Mouse (Mus musculus): ENCODE data around the gene Mcoln3. TPM values are rescaled to one million over a fixed set of nuclear protein-coding genes. Genes with fewer than 3 reads are reported as not detected.

Gene Mcoln3
- polyA plus RNA-seq (2015; fragmentation: Nextera tagmentation; extraction: Ambion mirVana), result 0.69 and 0.75 TPM in 2 replicates

- WGBS, result 11% methylated on average over 35 of the region's 35 CpGs
Measured at GRCm38 (mm10) chr3:146117258-146117996, at the start of gene Mcoln3. TSS of gene Mcoln3 (plus strand) at chr3:146117450.

GRCm38 (mm10) chr3:146069276-146069675, 48.0 kb upstream of the Mcoln3 start:
- Histone ChIP-seq H3K27me3 (ENCODE audit: control insufficient read depth, insufficient read depth, low read depth, low read length) (no peaks in the 10 kb centered on the region), H3K9me3 (ENCODE audit: control insufficient read depth, low read length) (no peaks in the 10 kb centered on the region), H3K4me2 (ENCODE audit: low read depth, low read length) (no peak overlapping the region), H3K4me1 (replicated peaks; ENCODE audit: control insufficient read depth, insufficient read depth, low read length) (no peaks in the 10 kb centered on the region), H3K27ac (ENCODE audit: low read length) (no peak overlapping the region), H3K4me3 (ENCODE audit: low read length) (no peak overlapping the region), H3K9ac (ENCODE audit: low read length) (no peak overlapping the region), H3K36me3 (ENCODE audit: control insufficient read depth, insufficient read depth, low read length) (no peaks in the 10 kb centered on the region)
- no peak for ATAC-seq (ENCODE audit: low read depth)
- 70% methylated on average over 4 of the region's 4 CpGs for WGBS

More at GRCm38 (mm10) chr3:146117258-146117996, at the start of gene Mcoln3:
- peaks cover 3% of the 10 kb centered on the region; the same call in 1 of the 2 replicates for H3K4me1 ChIP-seq (replicated peaks; ENCODE audit: control insufficient read depth, insufficient read depth, low read length)
- peak within 1 kb of the TSS; percentile 62 for H3K4me2 ChIP-seq (ENCODE audit: low read depth, low read length)
- peak within 1 kb of the TSS; percentile 39; the same call in 1 of the 2 replicates for H3K9ac ChIP-seq (ENCODE audit: low read length)
- peak within 1 kb of the TSS; percentile 43 for H3K4me3 ChIP-seq (ENCODE audit: low read length)
- H3K36me3 ChIP-seq (ENCODE audit: control insufficient read depth, insufficient read depth, low read length), result no peaks in the 10 kb centered on the region
- peak; percentile 54 for ATAC-seq (ENCODE audit: low read depth)
- no peaks in the 10 kb centered on the region for H3K9me3 ChIP-seq (ENCODE audit: control insufficient read depth, low read length)
- H3K27ac ChIP-seq (ENCODE audit: low read length), result no peak within 1 kb of the TSS
- peaks cover 18% of the 10 kb centered on the region for H3K27me3 ChIP-seq (ENCODE audit: control insufficient read depth, insufficient read depth, low read depth, low read length)

- peak; percentile 43; the same call in 1 of the 2 replicates for ATAC-seq (ENCODE audit: low read depth)
- no peak overlapping the region for H3K27ac ChIP-seq (ENCODE audit: low read length)
- no peak overlapping the region for H3K4me3 ChIP-seq (ENCODE audit: low read length)
- no peaks in the 10 kb centered on the region for H3K9me3 ChIP-seq (ENCODE audit: control insufficient read depth, low read length)
- H3K4me1 ChIP-seq (replicated peaks; ENCODE audit: control insufficient read depth, insufficient read depth, low read length), result no peaks in the 10 kb centered on the region
- no peak overlapping the region for H3K9ac ChIP-seq (ENCODE audit: low read length)
- no peaks in the 10 kb centered on the region for H3K27me3 ChIP-seq (ENCODE audit: control insufficient read depth, insufficient read depth, low read depth, low read length)
- 68% methylated on average over 7 of the region's 7 CpGs for WGBS
- no peak overlapping the region for H3K4me2 ChIP-seq (ENCODE audit: low read depth, low read length)
- H3K36me3 ChIP-seq (ENCODE audit: control insufficient read depth, insufficient read depth, low read length), result no peaks in the 10 kb centered on the region
Measured at GRCm38 (mm10) chr3:146072780-146073179, 44.5 kb upstream of the Mcoln3 start.

- no peak for ATAC-seq (ENCODE audit: low read depth)
- no peaks in the 10 kb centered on the region for H3K36me3 ChIP-seq (ENCODE audit: control insufficient read depth, insufficient read depth, low read length)
- no peaks in the 10 kb centered on the region for H3K4me1 ChIP-seq (replicated peaks; ENCODE audit: control insufficient read depth, insufficient read depth, low read length)
- no peaks in the 10 kb centered on the region; the same call in 1 of the 2 replicates for H3K9me3 ChIP-seq (ENCODE audit: control insufficient read depth, low read length)
- H3K27me3 ChIP-seq (ENCODE audit: control insufficient read depth, insufficient read depth, low read depth, low read length), result no peaks in the 10 kb centered on the region
- no peak overlapping the region for H3K4me3 ChIP-seq (ENCODE audit: low read length)
- H3K27ac ChIP-seq (ENCODE audit: low read length), result no peak overlapping the region
- H3K4me2 ChIP-seq (ENCODE audit: low read depth, low read length), result no peak overlapping the region
- 88% methylated on average over 12 of the region's 12 CpGs for WGBS
- H3K9ac ChIP-seq (ENCODE audit: low read length), result no peak overlapping the region
Measured at GRCm38 (mm10) chr3:146080241-146080640, 37.0 kb upstream of the Mcoln3 start.

- ATAC-seq (ENCODE audit: low read depth), result no peak
- no peak overlapping the region for H3K27ac ChIP-seq (ENCODE audit: low read length)
- no peaks in the 10 kb centered on the region for H3K27me3 ChIP-seq (ENCODE audit: control insufficient read depth, insufficient read depth, low read depth, low read length)
- no peak overlapping the region for H3K4me2 ChIP-seq (ENCODE audit: low read depth, low read length)
- 81% methylated on average over 13 of the region's 13 CpGs for WGBS
- H3K4me3 ChIP-seq (ENCODE audit: low read length), result no peak overlapping the region
- H3K9me3 ChIP-seq (ENCODE audit: control insufficient read depth, low read length), result no peaks in the 10 kb centered on the region
- H3K9ac ChIP-seq (ENCODE audit: low read length), result no peak overlapping the region
- H3K4me1 ChIP-seq (replicated peaks; ENCODE audit: control insufficient read depth, insufficient read depth, low read length), result no peaks in the 10 kb centered on the region
- H3K36me3 ChIP-seq (ENCODE audit: control insufficient read depth, insufficient read depth, low read length), result no peaks in the 10 kb centered on the region
Measured at GRCm38 (mm10) chr3:146090988-146091657, 26.1 kb upstream of the Mcoln3 start.

- Histone ChIP-seq H3K4me2 (ENCODE audit: low read depth, low read length) (no peak overlapping the region), H3K9ac (ENCODE audit: low read length) (no peak overlapping the region), H3K27ac (ENCODE audit: low read length) (no peak overlapping the region), H3K4me3 (ENCODE audit: low read length) (no peak overlapping the region), H3K4me1 (replicated peaks; ENCODE audit: control insufficient read depth, insufficient read depth, low read length) (no peaks in the 10 kb centered on the region), H3K27me3 (ENCODE audit: control insufficient read depth, insufficient read depth, low read depth, low read length) (no peaks in the 10 kb centered on the region), H3K36me3 (ENCODE audit: control insufficient read depth, insufficient read depth, low read length) (no peaks in the 10 kb centered on the region), H3K9me3 (ENCODE audit: control insufficient read depth, low read length) (no peaks in the 10 kb centered on the region)
- 86% methylated on average over 10 of the region's 10 CpGs for WGBS
- no peak for ATAC-seq (ENCODE audit: low read depth)
Measured at GRCm38 (mm10) chr3:146095066-146095465, 22.2 kb upstream of the Mcoln3 start.

- Histone ChIP-seq H3K36me3 (ENCODE audit: control insufficient read depth, insufficient read depth, low read length) (no peaks in the 10 kb centered on the region), H3K4me1 (replicated peaks; ENCODE audit: control insufficient read depth, insufficient read depth, low read length) (no peaks in the 10 kb centered on the region), H3K9me3 (ENCODE audit: control insufficient read depth, low read length) (no peaks in the 10 kb centered on the region), H3K27ac (ENCODE audit: low read length) (no peak overlapping the region), H3K4me3 (ENCODE audit: low read length) (no peak overlapping the region), H3K4me2 (ENCODE audit: low read depth, low read length) (no peak overlapping the region), H3K27me3 (ENCODE audit: control insufficient read depth, insufficient read depth, low read depth, low read length) (no peaks in the 10 kb centered on the region), H3K9ac (ENCODE audit: low read length) (no peak overlapping the region)
- 64% methylated on average over 7 of the region's 7 CpGs for WGBS
- ATAC-seq (ENCODE audit: low read depth), result no peak
Measured at GRCm38 (mm10) chr3:146096986-146097385, 20.3 kb upstream of the Mcoln3 start.

GRCm38 (mm10) chr3:146097861-146098260, 19.4 kb upstream of the Mcoln3 start:
- Histone ChIP-seq H3K4me3 (ENCODE audit: low read length) (no peak overlapping the region), H3K27me3 (ENCODE audit: control insufficient read depth, insufficient read depth, low read depth, low read length) (no peaks in the 10 kb centered on the region), H3K9me3 (ENCODE audit: control insufficient read depth, low read length) (no peaks in the 10 kb centered on the region), H3K9ac (ENCODE audit: low read length) (no peak overlapping the region), H3K4me2 (ENCODE audit: low read depth, low read length) (no peak overlapping the region), H3K4me1 (replicated peaks; ENCODE audit: control insufficient read depth, insufficient read depth, low read length) (no peaks in the 10 kb centered on the region), H3K27ac (ENCODE audit: low read length) (no peak overlapping the region), H3K36me3 (ENCODE audit: control insufficient read depth, insufficient read depth, low read length) (no peaks in the 10 kb centered on the region)
- 85% methylated on average over 4 of the region's 4 CpGs for WGBS
- no peak for ATAC-seq (ENCODE audit: low read depth)

GRCm38 (mm10) chr3:146099925-146100324, 17.3 kb upstream of the Mcoln3 start:
- Histone ChIP-seq H3K27me3 (ENCODE audit: control insufficient read depth, insufficient read depth, low read depth, low read length) (no peaks in the 10 kb centered on the region), H3K36me3 (ENCODE audit: control insufficient read depth, insufficient read depth, low read length) (no peaks in the 10 kb centered on the region), H3K4me3 (ENCODE audit: low read length) (no peak overlapping the region), H3K27ac (ENCODE audit: low read length) (no peak overlapping the region), H3K9me3 (ENCODE audit: control insufficient read depth, low read length) (no peaks in the 10 kb centered on the region), H3K9ac (ENCODE audit: low read length) (no peak overlapping the region), H3K4me2 (ENCODE audit: low read depth, low read length) (no peak overlapping the region), H3K4me1 (replicated peaks; ENCODE audit: control insufficient read depth, insufficient read depth, low read length) (no peaks in the 10 kb centered on the region)
- ATAC-seq (ENCODE audit: low read depth), result no peak
